Mouse (Mus musculus) lung, embryonic 16.5 days (tissue): Measurements from ENCODE around the gene Acot6. TPM values are rescaled to one million over a fixed set of nuclear protein-coding genes. Genes with fewer than 3 reads are reported as not detected.
"Not testable (repeated sequence)": the region's sequence is repeated elsewhere in the genome, so short reads cannot be mapped to it uniquely, and the experiment has no call there.

Source experiments
- ATAC-seq: fragments of 200-750 bp; cut with Nextera tagmentation; 2 replicates; pipeline ENCODE4 v1.8.0; 2017; ENCODE audit warnings: low read depth, mild to moderate bottlenecking, moderate library complexity
- H3K27ac ChIP-seq: fragments of 300-500 bp; sonication (generic); 2 replicates; pipeline ENCODE4 v1.5.1; 2014; ENCODE audit warnings: mild to moderate bottlenecking, control low read depth, low read length
- H3K27me3 ChIP-seq: fragments of 300-500 bp; sonication (generic); 2 replicates; pipeline ENCODE4 v1.6.1; 2014; ENCODE audit warnings: low read depth, low read length, mixed read lengths; ENCODE audit not compliant: control insufficient read depth, insufficient read depth
- H3K36me3 ChIP-seq: fragments of 300-500 bp; sonication (generic); 2 replicates; pipeline ENCODE4 v1.6.1; 2014; ENCODE audit warnings: low read length; ENCODE audit not compliant: control insufficient read depth, insufficient read depth
- H3K4me1 ChIP-seq: fragments of 300-500 bp; sonication (generic); replicated peaks from 2 replicates; pipeline ENCODE4 v1.6.1; 2014; ENCODE audit warnings: low read length, mixed read lengths; ENCODE audit not compliant: control insufficient read depth, insufficient read depth
- H3K4me2 ChIP-seq: fragments of 300-500 bp; sonication (generic); 2 replicates; pipeline ENCODE4 v1.6.1; 2014; ENCODE audit warnings: low read depth, low read length, control low read depth
- H3K4me3 ChIP-seq: fragments of 300-500 bp; sonication (generic); 2 replicates; pipeline ENCODE4 v1.5.1; 2014; ENCODE audit warnings: mild to moderate bottlenecking, low read length, control low read depth
- H3K9ac ChIP-seq: fragments of 300-500 bp; sonication (generic); 2 replicates; pipeline ENCODE4 v1.6.1; 2014; ENCODE audit warnings: low read length, control low read depth
- H3K9me3 ChIP-seq: fragments of 300-500 bp; sonication (generic); 2 replicates; pipeline ENCODE4 v1.6.1; 2016; ENCODE audit warnings: low read length; ENCODE audit not compliant: control insufficient read depth
- WGBS: fragments of 180-500 bp; shearing (Covaris S2); extraction: QIAGEN DNeasy Blood & Tissue Kit; methylation state at CpG from one replicate; pipeline ENCODE4 v1.1.7; 2014; 5-methylcytosine and 5-hydroxymethylcytosine counted together
- polyA plus RNA-seq: library from polyadenylated mRNA; unstranded; fragments of >200 nt; fragmentation: Nextera tagmentation; extraction: Ambion mirVana; gene quantifications from 2 replicates; pipeline ENCODE4 v1.2.1, GENCODE M21; 2015

Acot6 gene
- polyA plus RNA-seq, 1 experiment from 2014 or later = 1.8 TPM

- no peaks in the 10 kb centered on the region for H3K27me3 ChIP-seq
- no peaks in the 10 kb centered on the region for H3K36me3 ChIP-seq
- no peak overlapping the region for H3K27ac ChIP-seq
- H3K4me2 ChIP-seq = no peak overlapping the region
- WGBS = 69% methylated on average over 2 of the region's 2 CpGs
- no peaks in the 10 kb centered on the region for H3K4me1 ChIP-seq
- peaks cover 3% of the 10 kb centered on the region; the same call in 1 of the 2 replicates for H3K9me3 ChIP-seq
- H3K9ac ChIP-seq = no peak overlapping the region
- ATAC-seq = no peak
- H3K4me3 ChIP-seq = no peak overlapping the region
These were observed 16.6 kb upstream of the Acot6 start for GRCm38 (mm10) chr12:84083842-84084241.

GRCm38 (mm10) chr12:84084581-84084980 lies 15.9 kb upstream of the Acot6 start:
- ATAC-seq = no peak
- no peak overlapping the region for H3K9ac ChIP-seq
- peaks cover 3% of the 10 kb centered on the region; the same call in 1 of the 2 replicates for H3K9me3 ChIP-seq
- H3K4me1 ChIP-seq = no peaks in the 10 kb centered on the region
- H3K36me3 ChIP-seq = no peaks in the 10 kb centered on the region
- no peak overlapping the region for H3K4me3 ChIP-seq
- H3K27me3 ChIP-seq = no peaks in the 10 kb centered on the region
- WGBS = 59% methylated on average over 4 of the region's 4 CpGs
- H3K27ac ChIP-seq = no peak overlapping the region
- H3K4me2 ChIP-seq = no peak overlapping the region

GRCm38 (mm10) chr12:84094666-84095065 lies 5.8 kb upstream of the Acot6 start:
- H3K4me1 ChIP-seq, H3K36me3 ChIP-seq, H3K9me3 ChIP-seq, H3K4me3 ChIP-seq, ATAC-seq, H3K27me3 ChIP-seq, H3K27ac ChIP-seq, H3K4me2 ChIP-seq, H3K9ac ChIP-seq: not testable (repeated sequence)
- 90% methylated on average over 5 of the region's 5 CpGs for WGBS

- H3K4me1 ChIP-seq = no peaks in the 10 kb centered on the region
- 100% methylated on average over 2 of the region's 2 CpGs for WGBS
These were observed 849 bp upstream of the Acot6 start for GRCm38 (mm10) chr12:84099605-84100004.

GRCm38 (mm10) chr12:84100071-84100470 lies 383 bp upstream of the Acot6 start:
- H3K4me3 ChIP-seq = no peak overlapping the region
- H3K4me2 ChIP-seq = peak overlapping the region; percentile 87; the same call in 1 of the 2 replicates
- no peaks in the 10 kb centered on the region for H3K27me3 ChIP-seq
- H3K36me3 ChIP-seq = no peaks in the 10 kb centered on the region
- no peaks in the 10 kb centered on the region for H3K9me3 ChIP-seq
- WGBS = 44% methylated on average over 1 of the region's 1 CpGs
- no peaks in the 10 kb centered on the region for H3K4me1 ChIP-seq
- H3K9ac ChIP-seq = no peak overlapping the region
- no peak overlapping the region for H3K27ac ChIP-seq
- no peak for ATAC-seq

More at GRCm38 (mm10) chr12:84099605-84100004, 849 bp upstream of the Acot6 start:
- Histone ChIP-seq H3K27me3 (no peaks in the 10 kb centered on the region), H3K4me2 (no peak overlapping the region), H3K9me3 (no peaks in the 10 kb centered on the region), H3K4me3 (no peak overlapping the region), H3K9ac (no peak overlapping the region), H3K27ac (no peak overlapping the region), H3K36me3 (no peaks in the 10 kb centered on the region)
- ATAC-seq = no peak

- Histone ChIP-seq H3K36me3 (no peaks in the 10 kb centered on the region), H3K9ac (peak overlapping the region; percentile 76), H3K27ac (no peak overlapping the region), H3K4me1 (no peaks in the 10 kb centered on the region), H3K4me3 (peak overlapping the region; percentile 60), H3K4me2 (peak overlapping the region; percentile 87), H3K27me3 (no peaks in the 10 kb centered on the region), H3K9me3 (no peaks in the 10 kb centered on the region)
- WGBS = 43% methylated on average over 2 of the region's 2 CpGs
- 0 out of 2 replicates have a peak, but pooled peaks have one; percentile 20 for ATAC-seq
These were observed 1.0 kb downstream of the Acot6 start for GRCm38 (mm10) chr12:84101493-84101845.

GRCm38 (mm10) chr12:84107012-84107411 lies 6.6 kb downstream of the Acot6 start:
- no peaks in the 10 kb centered on the region for H3K9me3 ChIP-seq
- 85% methylated on average over 3 of the region's 3 CpGs for WGBS
- H3K27me3 ChIP-seq = no peaks in the 10 kb centered on the region
- no peak overlapping the region for H3K27ac ChIP-seq
- no peak for ATAC-seq
- H3K9ac ChIP-seq = no peak overlapping the region
- no peak overlapping the region for H3K4me2 ChIP-seq
- H3K4me3 ChIP-seq = no peak overlapping the region
- H3K4me1 ChIP-seq = no peaks in the 10 kb centered on the region
- H3K36me3 ChIP-seq = no peaks in the 10 kb centered on the region

GRCm38 (mm10) chr12:84107692-84108091 lies 7.2 kb downstream of the Acot6 start:
- no peak overlapping the region for H3K4me2 ChIP-seq

GRCm38 (mm10) chr12:84109924-84110323 lies 9.5 kb downstream of the Acot6 start:
- Histone ChIP-seq H3K27ac (no peak overlapping the region), H3K4me1 (peaks cover 2% of the 10 kb centered on the region), H3K27me3 (no peaks in the 10 kb centered on the region), H3K36me3 (no peaks in the 10 kb centered on the region), H3K9ac (no peak overlapping the region), H3K9me3 (no peaks in the 10 kb centered on the region), H3K4me2 (no peak overlapping the region), H3K4me3 (no peak overlapping the region)
- no peak for ATAC-seq
- WGBS = 66% methylated on average over 1 of the region's 1 CpGs

More at GRCm38 (mm10) chr12:84107692-84108091, 7.2 kb downstream of the Acot6 start:
- 57% methylated on average over 1 of the region's 1 CpGs for WGBS
- H3K36me3 ChIP-seq = no peaks in the 10 kb centered on the region
- no peak overlapping the region for H3K27ac ChIP-seq
- no peak overlapping the region for H3K9ac ChIP-seq
- ATAC-seq = no peak
- H3K9me3 ChIP-seq = no peaks in the 10 kb centered on the region
- H3K4me3 ChIP-seq = no peak overlapping the region
- H3K4me1 ChIP-seq = no peaks in the 10 kb centered on the region
- no peaks in the 10 kb centered on the region for H3K27me3 ChIP-seq

- Histone ChIP-seq H3K9me3 (no peaks in the 10 kb centered on the region), H3K27ac (no peak overlapping the region), H3K4me3 (no peak overlapping the region), H3K9ac (no peak overlapping the region), H3K4me2 (no peak overlapping the region), H3K27me3 (no peaks in the 10 kb centered on the region), H3K4me1 (peaks cover 5% of the 10 kb centered on the region), H3K36me3 (no peaks in the 10 kb centered on the region)
- ATAC-seq = no peak
- WGBS = 93% methylated on average over 4 of the region's 4 CpGs
These were observed 10.4 kb downstream of the Acot6 start for GRCm38 (mm10) chr12:84110814-84111213.
